Mouse (Mus musculus): ENCODE results near the gene Mtcl1. TPM values are rescaled to one million over a fixed set of nuclear protein-coding genes. Genes with fewer than 3 reads are reported as not detected.

The Mtcl1 gene
- polyA plus RNA-seq, 1 experiment from 2014 or later: 47.3 TPM

GRCm38 (mm10) chr17:66364525-66365292, 84.8 kb downstream of the Mtcl1 start:
- DNase-seq (ENCODE audit: low spot score, missing footprints) (no peak), ATAC-seq (ENCODE audit: low FRiP score) (no peak)
- Histone ChIP-seq H3K36me3 (ENCODE audit: control insufficient read depth, insufficient read depth, low read length) (peaks cover 10% of the 10 kb centered on the region), H3K9ac (ENCODE audit: low read length) (no peak overlapping the region), H3K4me1 (ENCODE audit: control insufficient read depth, insufficient read depth, low read length) (peaks cover 6% of the 10 kb centered on the region; the same call in 1 of the 2 replicates), H3K27ac (ENCODE audit: low read depth, low read length) (no peak overlapping the region), H3K27me3 (ENCODE audit: control insufficient read depth, insufficient read depth, low read length) (no peaks in the 10 kb centered on the region), H3K9me3 (ENCODE audit: control insufficient read depth, low read length) (no peaks in the 10 kb centered on the region), H3K4me2 (no peak overlapping the region), H3K4me3 (ENCODE audit: low read depth, low read length) (no peak overlapping the region)
- WGBS: 86% methylated on average over 24 of the region's 26 CpGs

DNA sequence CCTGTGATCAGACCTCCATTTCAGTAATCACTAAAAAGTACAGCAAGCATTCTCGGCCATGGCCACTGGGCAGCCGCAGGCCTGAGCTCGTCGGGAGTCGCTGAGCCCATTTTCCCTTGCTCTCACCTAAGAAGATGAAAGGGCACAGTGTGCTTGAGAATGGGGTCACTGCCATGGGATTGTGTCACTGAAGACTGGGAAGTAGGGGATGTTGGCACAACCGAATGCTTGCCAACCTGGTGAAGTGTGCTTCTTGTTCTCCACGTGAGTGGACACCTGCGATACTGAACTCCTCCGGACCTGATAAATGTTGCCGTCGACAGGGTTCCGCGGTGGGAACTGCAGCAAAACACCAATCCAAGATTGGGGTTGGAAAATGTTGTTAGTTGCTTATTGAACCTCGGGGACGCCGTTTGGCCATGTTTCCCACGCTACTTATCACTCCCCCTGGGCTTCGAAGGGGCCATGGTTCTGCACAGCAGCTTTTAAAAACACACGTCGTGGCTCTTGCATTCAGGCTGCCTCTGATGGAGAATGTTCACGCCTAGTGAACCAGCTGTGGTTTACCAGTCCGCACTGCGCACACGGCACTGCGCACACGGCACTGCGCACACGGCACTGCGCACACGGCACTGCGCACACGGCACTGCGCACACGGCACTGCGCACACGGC, 85.6 kb downstream of the Mtcl1 start:
- Histone ChIP-seq H3K4me3 (ENCODE audit: low read depth, low read length) (no peak overlapping the region), H3K27me3 (ENCODE audit: control insufficient read depth, insufficient read depth, low read length) (no peaks in the 10 kb centered on the region), H3K4me2 (no peak overlapping the region), H3K9me3 (ENCODE audit: control insufficient read depth, low read length) (no peaks in the 10 kb centered on the region), H3K9ac (ENCODE audit: low read length) (no peak overlapping the region), H3K4me1 (ENCODE audit: control insufficient read depth, insufficient read depth, low read length) (peaks cover 6% of the 10 kb centered on the region; the same call in 1 of the 2 replicates), H3K27ac (ENCODE audit: low read depth, low read length) (no peak overlapping the region), H3K36me3 (ENCODE audit: control insufficient read depth, insufficient read depth, low read length) (peaks cover 8% of the 10 kb centered on the region)
- DNase-seq (ENCODE audit: low spot score, missing footprints) (no peak), ATAC-seq (ENCODE audit: low FRiP score) (no peak)
- WGBS: 93% methylated on average over 30 of the region's 36 CpGs

- peaks cover 6% of the 10 kb centered on the region; the same call in 1 of the 2 replicates for H3K4me1 ChIP-seq (ENCODE audit: control insufficient read depth, insufficient read depth, low read length)
- no peak overlapping the region for H3K27ac ChIP-seq (ENCODE audit: low read depth, low read length)
- 69% methylated on average over 15 of the region's 15 CpGs for WGBS
- no peak overlapping the region for H3K9ac ChIP-seq (ENCODE audit: low read length)
- no peak overlapping the region for H3K4me2 ChIP-seq
- 0 out of 2 replicates have a peak, but pooled peaks have one; percentile 30 for ATAC-seq (ENCODE audit: low FRiP score)
- H3K27me3 ChIP-seq (ENCODE audit: control insufficient read depth, insufficient read depth, low read length): no peaks in the 10 kb centered on the region
- DNase-seq (ENCODE audit: low spot score, missing footprints): no peak
- no peak overlapping the region for H3K4me3 ChIP-seq (ENCODE audit: low read depth, low read length)
- no peaks in the 10 kb centered on the region for H3K9me3 ChIP-seq (ENCODE audit: control insufficient read depth, low read length)
- H3K36me3 ChIP-seq (ENCODE audit: control insufficient read depth, insufficient read depth, low read length): peaks cover 8% of the 10 kb centered on the region
Measured at GRCm38 (mm10) chr17:66362287-66363016, 87.1 kb downstream of the Mtcl1 start.

DNA sequence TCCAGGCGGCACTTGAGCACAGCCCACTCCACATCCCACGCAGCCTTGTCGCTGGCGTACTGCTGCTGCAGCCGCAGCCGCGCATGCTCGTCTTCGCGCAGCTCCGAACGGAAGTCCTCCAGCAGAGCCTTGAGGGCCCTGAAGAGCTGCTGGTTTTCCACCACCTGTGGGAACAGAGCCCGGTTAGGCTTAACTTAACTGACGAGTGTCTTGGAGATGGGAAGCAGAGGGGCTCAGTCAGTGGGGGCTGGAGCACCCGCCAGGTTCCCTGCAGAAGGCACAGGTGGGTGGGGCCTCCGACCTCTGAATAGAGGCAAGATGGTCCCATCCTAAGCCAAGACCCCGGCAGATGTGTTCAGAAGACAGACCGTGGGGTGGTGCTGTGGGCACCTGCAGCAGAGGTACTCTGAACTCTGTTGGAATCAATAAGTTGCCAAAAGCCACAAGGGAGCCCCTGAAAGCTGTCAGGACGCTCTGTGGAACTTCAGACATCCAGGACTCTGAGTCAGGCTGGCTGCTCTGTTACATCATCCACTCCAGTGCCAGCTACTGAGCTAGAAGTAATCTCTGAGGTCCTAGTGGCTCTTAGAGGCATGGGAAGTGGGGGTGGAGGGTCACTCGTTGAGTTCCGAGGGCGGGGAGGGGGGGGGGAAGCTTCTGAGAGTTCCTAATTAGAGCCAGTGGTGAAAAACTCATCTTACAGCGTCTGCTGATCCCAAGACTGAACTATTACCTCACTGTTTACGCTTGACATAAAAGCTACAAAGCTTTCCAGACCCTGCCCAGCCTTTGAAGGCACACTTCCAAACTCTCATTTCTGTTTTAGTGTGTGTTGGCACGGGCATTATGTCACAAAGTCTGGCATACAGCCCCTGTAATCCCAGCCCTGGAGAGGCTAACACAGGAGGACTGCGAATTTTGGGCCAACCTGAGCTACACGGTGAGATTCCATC, 91.2 kb downstream of the Mtcl1 start:
- Histone ChIP-seq H3K9me3 (ENCODE audit: control insufficient read depth, low read length) (no peaks in the 10 kb centered on the region), H3K9ac (ENCODE audit: low read length) (no peak overlapping the region), H3K4me3 (ENCODE audit: low read depth, low read length) (no peak overlapping the region), H3K4me2 (no peak overlapping the region), H3K4me1 (ENCODE audit: control insufficient read depth, insufficient read depth, low read length) (peaks cover 6% of the 10 kb centered on the region; the same call in 1 of the 2 replicates), H3K27ac (ENCODE audit: low read depth, low read length) (no peak overlapping the region), H3K36me3 (ENCODE audit: control insufficient read depth, insufficient read depth, low read length) (peaks cover 24% of the 10 kb centered on the region), H3K27me3 (ENCODE audit: control insufficient read depth, insufficient read depth, low read length) (no peaks in the 10 kb centered on the region)
- DNase-seq (ENCODE audit: low spot score, missing footprints) (no peak), ATAC-seq (ENCODE audit: low FRiP score) (no peak)
- WGBS: 89% methylated on average over 27 of the region's 27 CpGs

- no peaks in the 10 kb centered on the region for H3K9me3 ChIP-seq (ENCODE audit: control insufficient read depth, low read length)
- H3K4me1 ChIP-seq (ENCODE audit: control insufficient read depth, insufficient read depth, low read length): peaks cover 3% of the 10 kb centered on the region; the same call in 1 of the 2 replicates
- no peak for DNase-seq (ENCODE audit: low spot score, missing footprints)
- no peak overlapping the region for H3K27ac ChIP-seq (ENCODE audit: low read depth, low read length)
- no peak overlapping the region for H3K9ac ChIP-seq (ENCODE audit: low read length)
- no peak for ATAC-seq (ENCODE audit: low FRiP score)
- H3K4me3 ChIP-seq (ENCODE audit: low read depth, low read length): no peak overlapping the region
- WGBS: 85% methylated on average over 9 of the region's 9 CpGs
- H3K36me3 ChIP-seq (ENCODE audit: control insufficient read depth, insufficient read depth, low read length): peaks cover 21% of the 10 kb centered on the region
- no peaks in the 10 kb centered on the region for H3K27me3 ChIP-seq (ENCODE audit: control insufficient read depth, insufficient read depth, low read length)
- H3K4me2 ChIP-seq: no peak overlapping the region
Measured at GRCm38 (mm10) chr17:66357171-66358025, 92.2 kb downstream of the Mtcl1 start.

DNA sequence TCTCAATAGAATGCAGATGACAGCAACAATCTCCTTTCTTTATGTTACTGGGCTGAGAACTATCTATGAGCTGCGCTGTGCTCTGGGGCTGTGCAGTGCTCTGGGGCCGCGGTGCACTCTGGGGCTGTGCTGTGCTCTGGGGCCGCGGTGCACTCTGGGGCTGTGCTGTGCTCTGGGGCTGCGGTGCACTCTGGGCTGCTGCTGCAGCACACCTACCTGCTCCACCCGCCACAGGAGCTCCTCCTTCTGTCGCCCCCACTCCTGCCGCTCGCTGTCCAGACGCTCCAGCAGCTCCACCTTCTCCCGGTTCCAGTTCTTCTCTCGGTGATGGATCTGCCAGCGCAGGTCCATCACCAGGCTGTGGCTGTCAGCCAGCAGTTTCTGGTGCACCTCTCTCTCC, 95.6 kb downstream of the Mtcl1 start:
- 87% methylated on average over 14 of the region's 14 CpGs for WGBS
- H3K36me3 ChIP-seq (ENCODE audit: control insufficient read depth, insufficient read depth, low read length): peaks cover 19% of the 10 kb centered on the region
- no peaks in the 10 kb centered on the region for H3K4me1 ChIP-seq (ENCODE audit: control insufficient read depth, insufficient read depth, low read length)
- ATAC-seq (ENCODE audit: low FRiP score): no peak
- H3K4me2 ChIP-seq: no peak overlapping the region
- no peak for DNase-seq (ENCODE audit: low spot score, missing footprints)
- no peaks in the 10 kb centered on the region for H3K27me3 ChIP-seq (ENCODE audit: control insufficient read depth, insufficient read depth, low read length)
- H3K9ac ChIP-seq (ENCODE audit: low read length): no peak overlapping the region
- H3K9me3 ChIP-seq (ENCODE audit: control insufficient read depth, low read length): no peaks in the 10 kb centered on the region
- no peak overlapping the region for H3K4me3 ChIP-seq (ENCODE audit: low read depth, low read length)
- H3K27ac ChIP-seq (ENCODE audit: low read depth, low read length): no peak overlapping the region

GRCm38 (mm10) chr17:66352847-66353643, 96.5 kb downstream of the Mtcl1 start:
- ATAC-seq (ENCODE audit: low FRiP score): no peak
- Histone ChIP-seq H3K4me1 (ENCODE audit: control insufficient read depth, insufficient read depth, low read length) (no peaks in the 10 kb centered on the region), H3K27me3 (ENCODE audit: control insufficient read depth, insufficient read depth, low read length) (no peaks in the 10 kb centered on the region), H3K9me3 (ENCODE audit: control insufficient read depth, low read length) (no peaks in the 10 kb centered on the region), H3K36me3 (ENCODE audit: control insufficient read depth, insufficient read depth, low read length) (peaks cover 22% of the 10 kb centered on the region), H3K4me3 (ENCODE audit: low read depth, low read length) (no peak overlapping the region), H3K27ac (ENCODE audit: low read depth, low read length) (no peak overlapping the region), H3K4me2 (no peak overlapping the region), H3K9ac (ENCODE audit: low read length) (no peak overlapping the region)
- DNase-seq (ENCODE audit: low spot score, missing footprints): no peak
- WGBS: 82% methylated on average over 20 of the region's 20 CpGs

Data from midbrain, embryonic 11.5 days (tissue).